Mouse (Mus musculus) intestine, postnatal 0 days (tissue): ENCODE measurements around the gene Fam129a. TPM values are rescaled to one million over a fixed set of nuclear protein-coding genes. Genes with fewer than 3 reads are reported as not detected.

Experiments
- ATAC-seq: fragments of 200-750 bp; cut with Nextera tagmentation; 2 replicates; pipeline ENCODE4 v1.8.0; 2017; ENCODE audit warnings: mild to moderate bottlenecking, moderate TSS enrichment, moderate library complexity
- H3K27ac ChIP-seq: fragments of 300-500 bp; sonication (generic); 2 replicates; pipeline ENCODE4 v1.5.1; 2014; ENCODE audit warnings: mild to moderate bottlenecking, low read depth, low read length, moderate library complexity
- H3K27me3 ChIP-seq: fragments of 300-500 bp; sonication (generic); replicated peaks from 2 replicates; pipeline ENCODE4 v1.6.1; 2014; ENCODE audit warnings: low read length, mixed read lengths; ENCODE audit not compliant: control insufficient read depth, insufficient read depth
- H3K36me3 ChIP-seq: fragments of 300-500 bp; sonication (generic); 2 replicates; pipeline ENCODE4 v1.6.1; 2014; ENCODE audit warnings: mild to moderate bottlenecking, moderate library complexity; ENCODE audit not compliant: control insufficient read depth, insufficient read depth
- H3K4me1 ChIP-seq: fragments of 300-500 bp; sonication (generic); replicated peaks from 2 replicates; pipeline ENCODE4 v1.6.1; 2014; ENCODE audit warnings: antibody characterized with exemption, low read length, mixed read lengths; ENCODE audit not compliant: control insufficient read depth, insufficient read depth
- H3K4me2 ChIP-seq: fragments of 300-500 bp; sonication (generic); replicated peaks from 2 replicates; pipeline ENCODE4 v1.6.1; 2014; ENCODE audit warnings: low read depth, mild to moderate bottlenecking, moderate library complexity
- H3K4me3 ChIP-seq: fragments of 300-500 bp; sonication (generic); 2 replicates; pipeline ENCODE4 v1.5.1; 2014; ENCODE audit warnings: low read depth, low read length
- H3K9ac ChIP-seq: fragments of 300-500 bp; sonication (generic); 2 replicates; pipeline ENCODE4 v1.6.1; 2014; ENCODE audit warnings: mild to moderate bottlenecking, low read depth, low read length
- H3K9me3 ChIP-seq: fragments of 300-500 bp; sonication (generic); 2 replicates; pipeline ENCODE4 v1.6.1; 2016; ENCODE audit warnings: mixed run types; ENCODE audit not compliant: control insufficient read depth
- CTCF ChIP-seq: sonication (generic); IDR thresholded peaks from 2 replicates; pipeline ENCODE4 v1.5.1; 2016; ENCODE audit warnings: low read depth, mild to moderate bottlenecking, control low read depth, antibody characterized with exemption, moderate library complexity
- WGBS: fragments of 180-500 bp; shearing (Covaris S2); extraction: QIAGEN DNeasy Blood & Tissue Kit; methylation state at CpG from one replicate; pipeline ENCODE4 v1.1.7; 2014; 5-methylcytosine and 5-hydroxymethylcytosine counted together
- polyA plus RNA-seq: library from polyadenylated mRNA; unstranded; fragments of >200 nt; fragmentation: Nextera tagmentation; extraction: Ambion mirVana; gene quantifications from 2 replicates; pipeline ENCODE4 v1.2.1, GENCODE M21; 2015

The Fam129a gene
- polyA plus RNA-seq, 1 experiment from 2014 or later = 7.4 TPM

DNA sequence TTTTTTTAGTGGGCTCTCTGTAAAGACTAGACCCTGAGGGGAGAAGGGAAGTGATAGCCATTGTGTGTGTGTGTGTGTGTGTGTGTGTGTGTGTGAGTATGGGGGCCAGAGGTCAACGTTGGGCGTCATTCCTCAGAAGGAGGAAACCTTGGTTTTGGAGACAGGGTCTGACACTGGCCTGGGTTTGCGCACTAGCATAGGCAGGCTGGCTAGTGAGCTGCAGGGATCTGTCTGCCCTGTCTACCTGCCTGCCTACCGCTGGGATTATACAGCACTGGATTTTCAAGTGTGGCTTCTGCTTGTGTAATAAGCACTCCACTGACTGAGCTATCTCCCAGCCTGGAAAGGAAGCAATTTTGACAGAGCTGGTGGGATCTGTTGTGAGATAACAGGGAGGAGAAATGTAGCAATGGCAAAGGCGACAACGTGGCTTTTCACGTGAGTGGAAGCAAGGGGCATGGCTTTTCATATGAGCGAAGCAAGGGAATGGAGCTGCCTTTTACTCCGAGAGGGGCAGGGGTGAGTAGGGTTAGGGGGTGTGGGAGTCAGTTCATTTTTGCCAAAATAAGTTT, 66.5 kb downstream of the Fam129a start:
- Histone ChIP-seq H3K4me3 (no peak overlapping the region), H3K9me3 (no peaks in the 10 kb centered on the region), H3K27ac (no peak overlapping the region), H3K9ac (no peak overlapping the region), H3K4me1 (no peaks in the 10 kb centered on the region), H3K36me3 (no peaks in the 10 kb centered on the region), H3K4me2 (no peak overlapping the region), H3K27me3 (no peaks in the 10 kb centered on the region)
- no peak for TF ChIP-seq CTCF
- no peak for ATAC-seq
- 85% methylated on average over 9 of the region's 9 CpGs for WGBS

DNA sequence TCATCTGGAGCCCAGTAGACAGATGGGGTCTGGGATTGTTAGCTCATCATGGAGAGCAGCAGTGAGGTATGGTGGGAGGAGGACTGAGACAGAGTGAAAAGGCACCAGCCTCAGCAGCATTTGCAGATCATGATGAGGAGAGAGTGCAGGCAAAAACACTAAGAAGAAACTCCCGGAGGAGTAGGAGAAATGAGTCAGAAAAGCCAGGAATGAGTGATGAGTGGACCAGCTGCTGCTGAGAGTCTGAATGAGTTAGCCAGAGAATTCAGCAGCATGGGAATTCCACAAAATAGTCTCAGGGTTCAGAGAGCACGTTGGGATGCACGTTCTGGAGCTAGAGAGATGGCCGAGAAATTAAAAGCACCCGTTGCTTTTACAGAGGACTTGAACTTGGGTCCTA, 67.4 kb downstream of the Fam129a start:
- no peaks in the 10 kb centered on the region for H3K36me3 ChIP-seq
- H3K27ac ChIP-seq = no peak overlapping the region
- no peaks in the 10 kb centered on the region for H3K27me3 ChIP-seq
- H3K4me2 ChIP-seq = no peak overlapping the region
- H3K9ac ChIP-seq = no peak overlapping the region
- no peak for ATAC-seq
- no peak overlapping the region for H3K4me3 ChIP-seq
- H3K9me3 ChIP-seq = no peaks in the 10 kb centered on the region
- 79% methylated on average over 5 of the region's 5 CpGs for WGBS
- H3K4me1 ChIP-seq = no peaks in the 10 kb centered on the region
- no peak for TF ChIP-seq CTCF

DNA sequence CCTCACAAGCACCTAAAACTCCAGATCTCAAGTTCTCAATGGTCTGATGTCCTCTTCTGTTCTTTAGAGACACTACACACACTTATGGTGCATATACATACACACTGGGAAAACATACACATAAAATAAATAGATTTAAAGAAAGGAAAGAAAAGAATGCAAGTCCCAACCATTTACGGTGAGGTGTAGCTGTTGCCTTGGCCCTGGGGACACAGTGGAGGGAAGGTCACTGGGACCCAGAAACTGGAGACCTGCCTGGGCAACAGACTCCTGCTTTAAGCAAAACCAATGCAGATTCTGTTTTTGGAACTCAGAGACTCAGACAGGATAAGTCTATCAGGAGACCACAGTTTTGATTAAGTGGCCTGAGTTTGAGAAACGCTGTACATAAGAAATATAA, 67.8 kb downstream of the Fam129a start:
- H3K9me3 ChIP-seq = no peaks in the 10 kb centered on the region
- whole genome bisulfite sequencing = 95% methylated on average over 2 of the region's 2 CpGs
- TF ChIP-seq CTCF = no peak
- H3K9ac ChIP-seq = no peak overlapping the region
- H3K27ac ChIP-seq = no peak overlapping the region
- H3K4me3 ChIP-seq = no peak overlapping the region
- H3K4me1 ChIP-seq = no peaks in the 10 kb centered on the region
- no peak overlapping the region for H3K4me2 ChIP-seq
- no peak for ATAC-seq
- no peaks in the 10 kb centered on the region for H3K36me3 ChIP-seq
- H3K27me3 ChIP-seq = no peaks in the 10 kb centered on the region

DNA sequence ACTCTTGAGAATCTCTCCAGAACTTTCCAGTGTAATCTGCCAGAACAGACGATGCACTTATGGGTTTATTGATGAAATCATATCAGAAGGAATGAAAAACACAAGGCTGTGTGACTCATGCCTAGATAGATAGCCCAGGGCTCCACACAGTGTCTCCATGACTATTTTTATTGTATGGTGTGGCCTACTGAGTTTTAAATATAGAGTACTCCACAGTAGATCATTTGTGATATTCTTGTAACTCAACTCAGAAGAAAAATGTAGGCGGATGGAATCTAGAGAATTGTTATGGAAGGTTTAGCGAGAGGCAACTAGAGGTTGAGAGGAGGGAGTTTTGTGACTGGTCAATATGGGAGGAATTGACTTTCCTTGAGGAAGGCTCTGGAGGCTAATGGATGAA, 75.4 kb downstream of the Fam129a start:
- Histone ChIP-seq H3K9me3 (no peaks in the 10 kb centered on the region), H3K4me3 (no peak overlapping the region), H3K27me3 (no peaks in the 10 kb centered on the region), H3K27ac (no peak overlapping the region), H3K36me3 (no peaks in the 10 kb centered on the region), H3K4me1 (no peaks in the 10 kb centered on the region), H3K9ac (no peak overlapping the region), H3K4me2 (no peak overlapping the region)
- 78% methylated on average over 3 of the region's 3 CpGs for WGBS
- TF ChIP-seq CTCF = no peak
- no peak for ATAC-seq

DNA sequence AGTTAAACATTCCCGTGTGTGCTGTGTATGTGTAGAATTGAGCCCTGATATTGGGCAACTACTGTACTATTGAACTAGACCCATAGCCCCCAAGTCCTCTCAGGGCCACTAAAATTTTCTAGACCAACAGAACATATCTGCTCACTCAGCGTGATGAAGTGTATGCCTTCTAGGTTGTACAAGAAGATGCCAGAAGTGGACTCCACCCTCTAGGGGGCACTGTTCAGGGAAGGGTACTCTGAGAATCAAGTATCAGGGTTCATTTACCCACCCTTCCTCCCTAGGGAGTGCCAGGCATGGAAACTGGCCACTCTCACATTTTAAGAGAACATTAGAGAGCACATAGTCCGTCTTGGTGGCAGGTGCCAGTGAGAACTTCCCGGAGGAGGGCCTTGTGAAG, 77.1 kb downstream of the Fam129a start:
- Histone ChIP-seq H3K9ac (no peak overlapping the region), H3K27me3 (no peaks in the 10 kb centered on the region), H3K4me3 (no peak overlapping the region), H3K9me3 (no peaks in the 10 kb centered on the region), H3K36me3 (no peaks in the 10 kb centered on the region), H3K4me2 (no peak overlapping the region), H3K4me1 (no peaks in the 10 kb centered on the region), H3K27ac (no peak overlapping the region)
- ATAC-seq = no peak
- WGBS = 89% methylated on average over 4 of the region's 4 CpGs
- TF ChIP-seq CTCF = peak; percentile 38; the same call in 1 of the 2 replicates

DNA sequence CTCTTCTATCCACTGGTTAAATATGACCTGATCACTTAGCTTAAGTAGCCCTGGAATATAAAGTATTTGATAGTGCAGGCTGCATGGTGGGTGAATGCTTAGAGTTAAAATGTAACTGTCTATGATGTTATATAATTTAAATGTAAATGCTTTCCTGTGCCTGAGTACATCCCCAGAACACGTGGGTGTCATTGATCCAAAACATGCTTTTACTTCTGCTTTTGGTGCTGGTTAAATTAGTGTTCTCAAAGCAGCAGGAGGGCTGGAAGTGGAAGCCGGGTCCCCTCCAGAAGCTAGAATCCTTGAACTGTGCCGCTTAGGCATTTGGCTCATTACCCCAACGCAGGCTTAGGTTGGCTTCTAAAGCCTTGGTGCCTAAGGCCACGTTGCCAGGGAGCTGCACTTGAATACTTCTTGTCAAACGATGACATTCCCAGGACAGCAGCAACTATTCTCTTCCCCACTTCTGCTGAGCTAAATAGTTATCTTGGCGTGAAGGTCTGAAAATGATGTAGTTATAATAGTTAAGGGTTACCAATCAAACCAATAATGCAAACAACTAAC, 86.1 kb downstream of the Fam129a start:
- no peak for ATAC-seq
- TF ChIP-seq CTCF = no peak
- Histone ChIP-seq H3K27ac (no peak overlapping the region), H3K9me3 (no peaks in the 10 kb centered on the region), H3K36me3 (no peaks in the 10 kb centered on the region), H3K4me1 (no peaks in the 10 kb centered on the region), H3K4me3 (no peak overlapping the region), H3K9ac (no peak overlapping the region), H3K4me2 (no peak overlapping the region), H3K27me3 (no peaks in the 10 kb centered on the region)
- WGBS = 80% methylated on average over 7 of the region's 7 CpGs

DNA sequence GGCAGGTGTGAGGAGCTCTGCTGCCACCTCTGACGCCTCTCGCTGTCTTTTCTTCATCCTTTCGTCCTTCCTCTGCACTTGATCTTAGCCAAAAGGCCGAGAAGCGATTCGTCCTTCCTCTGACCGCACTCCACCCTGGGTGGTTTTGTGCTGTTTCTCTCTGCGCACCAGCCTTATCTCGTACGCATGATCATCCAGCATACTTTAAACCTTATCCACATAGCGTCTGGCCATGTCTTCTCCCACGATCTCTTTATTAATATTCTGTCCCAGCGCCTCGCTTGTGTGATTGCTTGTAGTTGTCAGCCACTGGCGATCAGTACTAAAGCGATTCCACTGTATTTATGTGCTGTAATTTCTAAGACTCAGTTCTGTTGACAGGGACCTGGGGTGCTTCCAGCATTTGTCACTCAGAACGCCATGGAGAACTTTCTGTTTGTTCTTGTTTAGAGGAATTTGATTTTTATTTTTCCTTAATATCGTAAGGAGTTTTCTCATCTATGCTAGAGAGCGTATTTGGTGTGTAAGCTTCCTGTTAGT, 87.4 kb downstream of the Fam129a start:
- H3K9ac ChIP-seq = no peak overlapping the region
- H3K4me2 ChIP-seq = no peak overlapping the region
- TF ChIP-seq CTCF = no peak
- no peaks in the 10 kb centered on the region for H3K4me1 ChIP-seq
- H3K27ac ChIP-seq = no peak overlapping the region
- H3K36me3 ChIP-seq = no peaks in the 10 kb centered on the region
- 89% methylated on average over 19 of the region's 19 CpGs for WGBS
- no peaks in the 10 kb centered on the region for H3K9me3 ChIP-seq
- H3K27me3 ChIP-seq = no peaks in the 10 kb centered on the region
- ATAC-seq = no peak
- no peak overlapping the region for H3K4me3 ChIP-seq
